Mouse (Mus musculus) stomach, embryonic 16.5 days (tissue): ENCODE measurements at regions not wholly inside any gene's neighbourhood (a gene's known extent, or its start where the extent isn't known, plus 50 kb on each side); places are given as distances from the start of the nearest gene placed in this dataset.

ENCODE experiments used
- ATAC-seq: fragments of 200-750 bp; cut with Nextera tagmentation; 2 replicates; pipeline ENCODE4 v1.8.0; 2017; ENCODE audit warnings: moderate number of reproducible peaks, moderate TSS enrichment; ENCODE audit not compliant: insufficient read depth, low FRiP score
- H3K27ac ChIP-seq: fragments of 300-500 bp; sonication (generic); 2 replicates; pipeline ENCODE4 v1.5.1; 2014; ENCODE audit warnings: low read length
- H3K27me3 ChIP-seq: fragments of 300-500 bp; sonication (generic); 2 replicates; pipeline ENCODE4 v1.6.1; 2014; ENCODE audit warnings: low read length, control low read depth, mixed read lengths; ENCODE audit not compliant: control insufficient read depth, insufficient read depth
- H3K36me3 ChIP-seq: fragments of 300-500 bp; sonication (generic); 2 replicates; pipeline ENCODE4 v1.6.1; 2014; ENCODE audit warnings: low read length; ENCODE audit not compliant: control insufficient read depth, insufficient read depth
- H3K4me1 ChIP-seq: fragments of 300-500 bp; sonication (generic); 2 replicates; pipeline ENCODE4 v1.6.1; 2014; ENCODE audit warnings: low read length, control low read depth, mixed read lengths; ENCODE audit not compliant: control insufficient read depth, insufficient read depth
- H3K4me2 ChIP-seq: fragments of 300-500 bp; sonication (generic); 2 replicates; pipeline ENCODE4 v1.6.1; 2014; ENCODE audit warnings: low read depth, low read length, mixed read lengths
- H3K4me3 ChIP-seq: fragments of 300-500 bp; sonication (generic); replicated peaks from 2 replicates; pipeline ENCODE4 v1.5.1; 2014; ENCODE audit warnings: mild to moderate bottlenecking, low read length
- H3K9ac ChIP-seq: fragments of 300-500 bp; sonication (generic); 2 replicates; pipeline ENCODE4 v1.6.1; 2014; ENCODE audit warnings: low read length
- H3K9me3 ChIP-seq: fragments of 300-500 bp; sonication (generic); replicated peaks from 2 replicates; pipeline ENCODE4 v1.6.1; 2016; ENCODE audit warnings: low read length, control low read depth; ENCODE audit not compliant: control insufficient read depth
- WGBS: fragments of 180-500 bp; shearing (Covaris S2); extraction: QIAGEN DNeasy Blood & Tissue Kit; methylation state at CpG from one replicate; pipeline ENCODE4 v1.1.7; 2014; 5-methylcytosine and 5-hydroxymethylcytosine counted together

DNA sequence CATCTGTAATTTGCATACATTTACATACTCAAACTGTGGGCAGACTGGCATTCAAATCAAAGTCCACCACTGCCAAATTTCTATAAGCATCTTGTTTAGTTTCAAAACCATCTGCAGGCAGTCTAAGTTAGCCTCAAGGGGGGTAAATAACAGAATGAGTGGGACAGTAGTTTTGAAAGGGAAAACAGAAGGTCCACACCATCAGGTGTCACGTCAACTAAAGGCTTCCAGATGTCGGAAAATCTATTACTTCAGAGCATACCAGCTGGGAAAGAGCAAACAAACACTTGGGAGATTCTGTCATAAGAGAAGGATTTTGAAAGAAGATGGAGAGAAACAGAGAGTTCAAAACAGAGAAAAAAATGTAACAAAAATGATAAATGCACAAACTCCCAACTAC, 402.1 kb upstream of the Rack1 start:
- Histone ChIP-seq H3K4me3 (no peak overlapping the region), H3K9ac (no peak overlapping the region), H3K4me2 (no peak overlapping the region), H3K27ac (no peak overlapping the region), H3K4me1 (no peaks in the 10 kb centered on the region), H3K9me3 (no peaks in the 10 kb centered on the region), H3K36me3 (no peaks in the 10 kb centered on the region), H3K27me3 (no peaks in the 10 kb centered on the region)
- WGBS, result 38% methylated on average over 2 of the region's 2 CpGs
- ATAC-seq, result no peak

DNA sequence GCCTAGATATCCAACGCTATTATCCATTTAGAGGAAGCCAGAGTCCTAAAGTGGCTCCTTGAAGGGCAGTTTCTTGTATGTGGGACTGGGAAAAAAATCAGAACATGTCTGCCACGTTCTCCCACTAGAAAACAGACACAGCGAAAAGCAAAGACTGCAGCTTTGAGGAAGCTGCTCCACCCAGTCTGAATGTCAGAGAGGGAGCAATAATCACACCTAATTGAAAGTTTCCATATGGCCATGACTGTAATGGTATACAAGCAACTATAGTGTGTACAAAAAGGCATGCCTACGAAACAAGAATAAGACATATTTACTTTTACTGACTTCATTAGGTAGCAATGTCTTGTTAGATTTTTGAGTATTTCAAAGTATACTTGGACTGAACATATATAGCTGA, 392.7 kb upstream of the Sgcd start:
- no peak overlapping the region for H3K4me2 ChIP-seq
- H3K9me3 ChIP-seq, result no peaks in the 10 kb centered on the region
- no peak overlapping the region for H3K9ac ChIP-seq
- no peak for ATAC-seq
- H3K27ac ChIP-seq, result no peak overlapping the region
- no peaks in the 10 kb centered on the region for H3K36me3 ChIP-seq
- no peaks in the 10 kb centered on the region for H3K4me1 ChIP-seq
- H3K4me3 ChIP-seq, result no peak overlapping the region
- no peaks in the 10 kb centered on the region for H3K27me3 ChIP-seq
- WGBS, result 46% methylated on average over 4 of the region's 4 CpGs

DNA sequence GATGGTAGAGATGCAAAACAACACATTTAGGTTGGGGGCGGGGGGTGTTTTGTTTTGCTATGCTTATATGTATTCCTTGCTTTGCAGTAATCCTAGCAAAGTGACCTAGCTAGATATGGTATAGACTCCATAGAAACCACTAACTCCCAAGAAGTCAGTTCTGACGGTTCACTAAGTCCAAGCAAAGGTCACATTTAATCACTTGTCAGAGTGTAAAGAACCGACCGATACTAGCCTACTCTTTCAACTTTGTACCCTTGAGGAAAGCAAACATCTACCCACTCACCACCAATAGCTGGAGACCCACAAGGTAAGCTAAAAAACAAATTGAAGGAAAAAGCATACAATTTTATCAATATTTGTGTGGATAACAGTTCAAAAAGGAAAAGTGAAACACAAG, 389.3 kb upstream of the Sgcd start:
- Histone ChIP-seq H3K4me1 (no peaks in the 10 kb centered on the region), H3K4me3 (no peak overlapping the region), H3K9me3 (no peaks in the 10 kb centered on the region), H3K36me3 (no peaks in the 10 kb centered on the region), H3K9ac (no peak overlapping the region), H3K27me3 (no peaks in the 10 kb centered on the region), H3K4me2 (no peak overlapping the region), H3K27ac (no peak overlapping the region)
- WGBS, result 50% methylated on average over 4 of the region's 4 CpGs
- peak; percentile 37; the same call in 1 of the 2 replicates for ATAC-seq

DNA sequence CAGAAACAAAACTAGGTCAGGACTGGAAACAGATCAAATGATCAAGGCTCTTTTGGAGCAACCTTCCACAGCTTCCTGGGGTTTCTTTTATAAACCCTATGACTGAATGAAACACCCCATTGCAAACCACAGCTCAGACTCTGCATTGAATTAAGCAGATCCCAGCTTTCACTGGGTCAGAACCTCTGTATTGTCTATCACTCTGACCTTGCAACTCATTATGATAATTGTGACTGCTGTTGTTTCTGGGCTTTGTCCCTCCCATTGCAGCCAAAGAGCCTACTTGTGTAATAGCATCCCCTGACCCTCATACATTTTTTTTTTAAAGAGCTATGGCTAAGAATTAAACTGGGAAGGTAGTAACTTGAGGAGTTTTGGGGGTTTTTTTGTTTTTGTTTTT, 388.5 kb upstream of the Sgcd start:
- H3K9me3 ChIP-seq, result no peaks in the 10 kb centered on the region
- H3K4me3 ChIP-seq, result no peak overlapping the region
- H3K9ac ChIP-seq, result no peak overlapping the region
- no peaks in the 10 kb centered on the region for H3K27me3 ChIP-seq
- no peak for ATAC-seq
- H3K27ac ChIP-seq, result no peak overlapping the region
- H3K4me2 ChIP-seq, result no peak overlapping the region
- H3K4me1 ChIP-seq, result no peaks in the 10 kb centered on the region
- no peaks in the 10 kb centered on the region for H3K36me3 ChIP-seq

DNA sequence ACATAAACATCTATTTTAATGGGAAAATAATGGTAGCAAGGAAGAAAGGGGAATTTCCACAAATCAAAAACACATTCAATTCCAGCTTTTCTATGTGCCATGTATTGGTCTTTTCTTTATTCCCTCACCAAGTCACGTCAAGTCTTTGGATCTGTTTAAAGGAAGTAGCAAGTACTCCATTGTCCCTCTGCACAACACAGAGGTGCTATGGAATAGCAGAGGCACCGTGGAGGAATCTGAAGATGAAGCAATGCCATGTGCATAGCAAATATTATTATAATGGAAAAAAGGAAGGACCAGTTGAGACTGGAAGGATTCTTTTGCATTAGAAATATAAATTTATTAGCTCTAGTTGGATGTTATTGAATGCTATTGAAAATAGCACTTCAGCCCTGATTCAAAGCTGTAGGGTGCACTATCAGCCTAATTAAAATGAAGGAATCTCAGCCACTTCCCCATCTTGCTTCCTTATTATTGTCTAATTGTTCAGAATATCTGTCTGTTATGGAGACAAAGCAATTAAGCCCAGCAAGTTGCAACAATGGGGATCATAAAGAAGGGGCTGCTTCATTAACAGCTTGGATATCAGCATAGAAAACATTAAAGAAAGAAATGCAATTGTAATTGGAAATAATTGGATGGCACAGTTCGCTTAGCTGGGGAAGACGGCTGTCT, 362.7 kb upstream of the Sgcd start:
- 82% methylated on average over 4 of the region's 4 CpGs for WGBS
- Histone ChIP-seq H3K4me1 (no peaks in the 10 kb centered on the region), H3K9ac (no peak overlapping the region)

DNA sequence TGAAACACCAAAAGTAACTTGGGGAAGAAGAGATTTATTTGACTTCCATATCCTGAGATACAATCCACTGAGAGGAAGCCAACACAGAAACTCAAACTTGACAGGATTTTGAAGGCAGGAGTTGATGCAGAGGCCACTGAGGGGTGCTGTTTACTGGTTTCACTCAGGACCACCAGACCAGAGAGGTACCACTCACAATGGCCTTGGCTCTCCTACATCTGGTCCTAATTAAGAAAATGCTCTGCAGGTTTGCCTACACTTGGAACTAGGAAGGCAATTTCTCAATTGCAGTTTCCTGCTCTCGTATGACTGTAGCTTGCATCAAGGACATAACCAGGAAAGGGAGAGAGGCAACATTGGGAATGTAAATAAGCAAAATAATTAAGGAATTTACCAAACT, 325.7 kb upstream of the Sgcd start:
- H3K9ac ChIP-seq, result no peak overlapping the region
- H3K36me3 ChIP-seq, result no peaks in the 10 kb centered on the region
- H3K27me3 ChIP-seq, result no peaks in the 10 kb centered on the region
- WGBS, result 61% methylated on average over 1 of the region's 1 CpGs
- no peak overlapping the region for H3K4me3 ChIP-seq
- H3K4me1 ChIP-seq, result no peaks in the 10 kb centered on the region
- no peaks in the 10 kb centered on the region for H3K9me3 ChIP-seq
- no peak overlapping the region for H3K4me2 ChIP-seq
- no peak overlapping the region for H3K27ac ChIP-seq
- ATAC-seq, result no peak

More for the DNA sequence above, 362.7 kb upstream of the Sgcd start:
- Histone ChIP-seq H3K36me3 (no peaks in the 10 kb centered on the region), H3K27ac (no peak overlapping the region), H3K27me3 (no peaks in the 10 kb centered on the region), H3K4me2 (no peak overlapping the region), H3K9me3 (no peaks in the 10 kb centered on the region), H3K4me3 (no peak overlapping the region)
- ATAC-seq, result no peak

DNA sequence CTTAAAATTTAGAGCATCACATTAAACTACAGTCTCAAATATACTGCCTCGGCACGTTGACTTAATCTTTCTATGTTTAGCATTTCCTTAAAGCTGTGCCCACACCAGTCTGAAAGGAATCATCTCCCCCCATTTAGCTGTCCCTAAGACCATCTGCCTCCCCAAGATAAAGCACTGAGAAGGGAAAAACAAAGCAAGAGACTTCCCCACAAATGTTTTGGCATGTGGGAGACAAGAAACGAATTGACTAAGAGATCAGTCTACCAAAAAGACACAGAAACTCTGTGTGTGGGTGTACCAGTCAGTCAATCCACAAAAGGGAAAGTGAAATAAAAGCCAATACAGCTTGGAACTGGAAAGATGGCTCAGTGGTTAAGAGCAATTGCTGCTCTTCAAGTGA, 306.6 kb upstream of the Sgcd start:
- no peak for ATAC-seq
- H3K9ac ChIP-seq, result no peak overlapping the region

DNA sequence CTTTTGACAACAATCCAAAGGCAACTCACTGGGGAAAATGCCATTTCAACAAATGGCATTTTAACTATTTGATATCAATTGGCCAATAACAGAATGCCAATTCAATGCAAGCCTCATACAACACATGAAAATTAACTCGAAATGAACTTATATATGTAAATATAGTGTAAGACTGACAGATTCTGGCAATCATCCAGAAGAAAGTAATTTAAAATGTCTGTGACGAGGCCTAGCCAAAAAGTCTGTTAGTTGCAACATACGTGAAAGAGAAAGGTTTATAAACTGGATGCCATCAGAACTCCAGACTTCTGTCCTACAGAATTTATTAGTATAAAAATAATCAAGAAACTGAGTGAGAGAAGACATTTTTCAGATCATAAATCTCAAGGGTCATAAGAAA, 273.7 kb upstream of the Sgcd start:
- no peak for ATAC-seq
- Histone ChIP-seq H3K27me3 (no peaks in the 10 kb centered on the region), H3K4me3 (no peak overlapping the region), H3K4me1 (no peaks in the 10 kb centered on the region), H3K9ac (no peak overlapping the region), H3K27ac (no peak overlapping the region), H3K4me2 (no peak overlapping the region), H3K9me3 (no peaks in the 10 kb centered on the region), H3K36me3 (no peaks in the 10 kb centered on the region)
- WGBS, result 71% methylated on average over 3 of the region's 3 CpGs

More for the DNA sequence above, 306.6 kb upstream of the Sgcd start:
- Histone ChIP-seq H3K27ac (no peak overlapping the region), H3K9me3 (no peaks in the 10 kb centered on the region), H3K4me1 (no peaks in the 10 kb centered on the region), H3K4me3 (no peak overlapping the region), H3K27me3 (no peaks in the 10 kb centered on the region), H3K4me2 (no peak overlapping the region), H3K36me3 (no peaks in the 10 kb centered on the region)
- WGBS, result 66% methylated on average over 3 of the region's 3 CpGs

DNA sequence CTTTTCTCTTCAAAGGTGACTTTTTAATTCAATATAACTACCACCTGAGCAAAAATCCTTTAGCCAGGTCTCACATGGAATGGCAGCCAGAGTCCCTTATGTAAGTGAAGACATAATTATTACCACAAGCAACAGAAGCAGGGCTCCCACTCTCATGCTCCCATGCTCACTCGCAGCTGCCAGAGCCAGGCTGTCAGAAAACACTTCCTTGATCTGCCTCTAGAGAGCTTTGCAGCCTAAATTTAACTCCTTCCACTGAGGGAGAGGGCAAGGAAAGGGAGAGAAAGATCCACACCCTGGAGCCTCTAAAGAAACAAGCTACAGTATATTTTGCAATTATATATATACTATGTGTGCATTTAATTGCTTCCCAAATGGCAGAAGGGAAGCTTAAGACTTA, 272.3 kb upstream of the Sgcd start:
- Histone ChIP-seq H3K4me3 (no peak overlapping the region), H3K27me3 (no peaks in the 10 kb centered on the region), H3K9ac (no peak overlapping the region), H3K4me2 (no peak overlapping the region), H3K9me3 (no peaks in the 10 kb centered on the region), H3K27ac (no peak overlapping the region), H3K36me3 (no peaks in the 10 kb centered on the region), H3K4me1 (no peaks in the 10 kb centered on the region)
- 10% methylated on average over 1 of the region's 1 CpGs for WGBS
- ATAC-seq, result no peak
